Mouse (Mus musculus) liver, embryonic 14.5 days (tissue): ENCODE measurements at regions not wholly inside any gene's neighbourhood (a gene's known extent, or its start where the extent isn't known, plus 50 kb on each side); places are given as distances from the start of the nearest gene placed in this dataset.

ENCODE experiments used
- CTCF ChIP-seq: IDR thresholded peaks from 2 replicates; pipeline ENCODE4 v1.5.1; 2016; ENCODE audit warnings: antibody characterized with exemption, low read depth, control low read depth
- EP300 ChIP-seq: IDR thresholded peaks from 2 replicates; pipeline ENCODE4 v1.6.1; 2016; ENCODE audit warnings: antibody characterized with exemption, low read depth

- TF ChIP-seq CTCF (no peak), EP300 (no peak)
Observed at GRCm38 (mm10) chr7:73319004-73319403, 56.3 kb upstream of the Rgma start.
